Mouse (Mus musculus) heart, embryonic 11.5 days (tissue): Measurements from ENCODE around the gene Nol8. TPM values are rescaled to one million over a fixed set of nuclear protein-coding genes. Genes with fewer than 3 reads are reported as not detected.
A peak's percentile ranks its signal among the peaks of the same experiment; 100 is the strongest.

Experiments used
- ATAC-seq: fragments of 200-750 bp; cut with Nextera tagmentation; replicated peaks from 2 replicates; pipeline ENCODE4 v1.8.0; 2017; ENCODE audit warnings: moderate library complexity; ENCODE audit not compliant: insufficient number of reproducible peaks, low FRiP score, low TSS enrichment
- H3K27ac ChIP-seq: fragments of 300-500 bp; sonication (generic); 2 replicates; pipeline ENCODE4 v1.5.1; 2014; ENCODE audit warnings: mild to moderate bottlenecking, low read depth, low read length
- H3K27me3 ChIP-seq: fragments of 300-500 bp; sonication (generic); 2 replicates; pipeline ENCODE4 v1.6.1; 2014; ENCODE audit warnings: mild to moderate bottlenecking, low read length, mixed read lengths; ENCODE audit not compliant: control insufficient read depth, insufficient read depth
- H3K36me3 ChIP-seq: fragments of 300-500 bp; sonication (generic); 2 replicates; pipeline ENCODE4 v1.6.1; 2014; ENCODE audit warnings: mild to moderate bottlenecking, low read length, moderate library complexity, mixed read lengths; ENCODE audit not compliant: control insufficient read depth, insufficient read depth
- H3K4me1 ChIP-seq: fragments of 300-500 bp; sonication (generic); 2 replicates; pipeline ENCODE4 v1.6.1; 2014; ENCODE audit warnings: low read length; ENCODE audit not compliant: control insufficient read depth, insufficient read depth
- H3K4me2 ChIP-seq: fragments of 300-500 bp; sonication (generic); 2 replicates; pipeline ENCODE4 v1.6.1; 2014; ENCODE audit warnings: mild to moderate bottlenecking, moderate library complexity
- H3K4me3 ChIP-seq: fragments of 300-500 bp; sonication (generic); 2 replicates; pipeline ENCODE4 v1.5.1; 2014; ENCODE audit warnings: low read depth, low read length
- H3K9ac ChIP-seq: fragments of 300-500 bp; sonication (generic); 2 replicates; pipeline ENCODE4 v1.6.1; 2014; ENCODE audit warnings: mild to moderate bottlenecking, low read depth, low read length, moderate library complexity
- H3K9me3 ChIP-seq: fragments of 300-500 bp; sonication (generic); replicated peaks from 2 replicates; pipeline ENCODE4 v1.6.1; 2016; ENCODE audit warnings: low read length; ENCODE audit not compliant: control insufficient read depth
- WGBS: fragments of 180-500 bp; shearing (Covaris S2); extraction: QIAGEN DNeasy Blood & Tissue Kit; methylation state at CpG from one replicate; pipeline ENCODE4 v1.1.7; 2014; ENCODE audit not compliant: insufficient replicate concordance; 5-methylcytosine and 5-hydroxymethylcytosine counted together
- polyA plus RNA-seq: library from polyadenylated mRNA; unstranded; fragments of >200 nt; fragmentation: Nextera tagmentation; extraction: Ambion mirVana; gene quantifications from 2 replicates; pipeline ENCODE4 v1.2.1, GENCODE M21; 2014

The Nol8 gene
- polyA plus RNA-seq, 1 experiment from 2014 or later, result 17.1 TPM

DNA sequence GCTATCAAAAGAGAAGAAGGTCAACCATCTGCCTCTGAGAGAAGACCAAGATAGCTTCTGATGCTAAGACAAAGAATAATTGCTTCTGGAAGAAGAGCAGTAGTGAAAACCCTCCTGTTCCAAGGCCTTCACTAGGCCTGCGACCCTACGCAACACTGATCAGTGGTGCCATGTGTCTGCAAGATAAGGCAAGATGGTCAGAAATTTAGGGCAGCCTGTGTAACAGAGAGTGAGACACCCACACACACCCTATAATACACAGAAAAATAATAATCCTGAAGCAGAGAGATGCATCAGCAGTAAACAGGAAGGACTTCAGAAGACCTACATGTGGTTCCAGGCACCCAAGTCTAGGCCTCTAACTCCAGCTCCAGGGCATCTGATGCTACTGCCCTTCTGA is 12.9 kb upstream of the Nol8 start:
- H3K4me1 ChIP-seq, result no peaks in the 10 kb centered on the region
- H3K4me2 ChIP-seq, result no peak overlapping the region
- H3K36me3 ChIP-seq, result no peaks in the 10 kb centered on the region
- no peak overlapping the region for H3K4me3 ChIP-seq
- H3K9me3 ChIP-seq, result no peaks in the 10 kb centered on the region
- 86% methylated on average over 2 of the region's 2 CpGs for WGBS
- H3K27ac ChIP-seq, result no peak overlapping the region
- ATAC-seq, result no peak
- no peak overlapping the region for H3K9ac ChIP-seq
- H3K27me3 ChIP-seq, result no peaks in the 10 kb centered on the region

GRCm38 (mm10) chr13:49642650-49643049 is 10.2 kb upstream of the Nol8 start:
- Histone ChIP-seq H3K27me3 (no peaks in the 10 kb centered on the region), H3K9ac (no peak overlapping the region), H3K27ac (no peak overlapping the region), H3K4me3 (no peak overlapping the region), H3K4me1 (no peaks in the 10 kb centered on the region), H3K36me3 (no peaks in the 10 kb centered on the region), H3K9me3 (no peaks in the 10 kb centered on the region), H3K4me2 (no peak overlapping the region)
- 80% methylated on average over 6 of the region's 6 CpGs for WGBS
- no peak for ATAC-seq

DNA sequence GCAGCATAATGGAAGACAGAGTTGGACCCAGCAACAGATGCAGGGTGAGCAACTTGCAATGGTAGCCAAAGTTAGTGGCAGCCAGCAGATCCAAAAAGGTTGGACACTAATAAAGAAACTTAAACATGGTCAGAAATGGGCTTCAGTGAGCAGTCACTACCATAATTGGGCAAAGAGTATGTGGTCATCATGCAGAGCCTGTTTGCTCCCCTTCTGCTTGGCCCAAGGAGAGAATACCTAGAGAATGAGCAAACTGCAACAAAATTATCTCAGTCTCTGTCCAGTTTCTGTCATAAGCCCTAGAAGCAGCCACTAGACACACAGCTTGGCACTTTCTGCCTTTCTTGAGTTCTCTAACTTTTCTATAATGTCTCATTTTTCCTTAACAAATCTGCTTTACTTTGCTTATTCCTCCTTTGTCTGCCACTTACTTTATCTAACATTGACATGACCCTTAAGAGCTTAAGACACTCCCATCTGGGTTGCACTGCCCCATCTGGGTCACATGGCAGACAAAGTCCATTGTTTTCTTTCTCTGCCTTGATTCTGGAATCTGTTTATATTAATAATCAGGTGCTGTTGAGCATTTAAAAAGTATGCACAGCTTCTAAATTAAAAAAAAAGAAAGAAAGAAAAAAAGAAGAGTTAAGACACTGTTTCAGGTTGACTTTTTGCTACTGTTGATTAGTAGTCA is 9.1 kb upstream of the Nol8 start:
- no peak overlapping the region for H3K27ac ChIP-seq

GRCm38 (mm10) chr13:49644731-49645529 is 7.9 kb upstream of the Nol8 start:
- Histone ChIP-seq H3K4me2 (no peak overlapping the region), H3K27ac (no peak overlapping the region), H3K4me3 (no peak overlapping the region), H3K9me3 (no peaks in the 10 kb centered on the region), H3K9ac (no peak overlapping the region), H3K27me3 (no peaks in the 10 kb centered on the region), H3K36me3 (no peaks in the 10 kb centered on the region), H3K4me1 (no peaks in the 10 kb centered on the region)
- 81% methylated on average over 2 of the region's 2 CpGs for WGBS
- ATAC-seq, result no peak

More for the DNA sequence above, 9.1 kb upstream of the Nol8 start:
- Histone ChIP-seq H3K4me1 (no peaks in the 10 kb centered on the region), H3K36me3 (no peaks in the 10 kb centered on the region), H3K27me3 (no peaks in the 10 kb centered on the region), H3K9me3 (no peaks in the 10 kb centered on the region), H3K4me3 (no peak overlapping the region), H3K4me2 (no peak overlapping the region), H3K9ac (no peak overlapping the region)
- ATAC-seq, result no peak

DNA sequence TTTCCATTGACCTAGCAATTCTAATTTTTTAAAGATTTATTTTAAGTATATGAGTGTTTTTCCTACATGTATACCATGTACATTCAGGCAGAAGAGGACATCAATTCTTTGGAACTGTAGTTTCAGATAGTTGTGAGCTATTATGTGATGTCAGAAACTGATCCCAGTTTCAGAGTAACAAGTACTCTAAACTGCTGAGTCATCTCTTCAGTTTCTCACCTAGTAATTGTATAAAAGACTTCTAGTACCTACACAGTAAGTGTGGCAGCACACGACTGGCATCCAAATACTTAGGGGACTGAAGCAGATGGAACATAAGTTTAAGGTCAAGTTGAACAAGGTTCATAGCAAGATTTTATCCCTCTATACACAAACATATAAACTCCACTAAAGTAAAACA is 6.9 kb upstream of the Nol8 start:
- 67% methylated on average over 1 of the region's 1 CpGs for WGBS
- H3K36me3 ChIP-seq, result no peaks in the 10 kb centered on the region
- no peak for ATAC-seq
- no peaks in the 10 kb centered on the region for H3K4me1 ChIP-seq
- H3K9ac ChIP-seq, result no peak overlapping the region
- no peaks in the 10 kb centered on the region for H3K27me3 ChIP-seq
- H3K27ac ChIP-seq, result no peak overlapping the region
- H3K9me3 ChIP-seq, result no peaks in the 10 kb centered on the region
- H3K4me2 ChIP-seq, result no peak overlapping the region
- no peak overlapping the region for H3K4me3 ChIP-seq

DNA sequence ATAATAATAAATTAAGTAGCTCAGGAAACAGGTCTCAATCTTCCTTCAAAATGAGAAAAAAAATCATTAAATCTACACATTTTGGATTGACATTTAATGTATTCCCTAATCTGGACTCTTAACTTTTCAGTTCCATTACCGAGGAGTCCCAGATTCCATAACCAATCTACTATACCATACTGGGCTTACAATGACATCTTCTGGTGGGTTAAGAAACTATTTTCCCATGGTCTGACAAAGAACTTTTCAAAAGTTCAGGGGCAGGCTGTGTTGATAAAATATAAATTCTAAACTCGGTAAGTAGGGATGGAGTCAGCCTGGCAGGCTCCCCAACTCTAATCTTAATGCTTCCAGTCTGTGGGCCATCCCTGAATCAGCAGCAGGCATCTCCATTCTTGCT is 1.7 kb upstream of the Nol8 start:
- WGBS, result 42% methylated on average over 2 of the region's 2 CpGs
- no peak overlapping the region for H3K4me3 ChIP-seq

DNA sequence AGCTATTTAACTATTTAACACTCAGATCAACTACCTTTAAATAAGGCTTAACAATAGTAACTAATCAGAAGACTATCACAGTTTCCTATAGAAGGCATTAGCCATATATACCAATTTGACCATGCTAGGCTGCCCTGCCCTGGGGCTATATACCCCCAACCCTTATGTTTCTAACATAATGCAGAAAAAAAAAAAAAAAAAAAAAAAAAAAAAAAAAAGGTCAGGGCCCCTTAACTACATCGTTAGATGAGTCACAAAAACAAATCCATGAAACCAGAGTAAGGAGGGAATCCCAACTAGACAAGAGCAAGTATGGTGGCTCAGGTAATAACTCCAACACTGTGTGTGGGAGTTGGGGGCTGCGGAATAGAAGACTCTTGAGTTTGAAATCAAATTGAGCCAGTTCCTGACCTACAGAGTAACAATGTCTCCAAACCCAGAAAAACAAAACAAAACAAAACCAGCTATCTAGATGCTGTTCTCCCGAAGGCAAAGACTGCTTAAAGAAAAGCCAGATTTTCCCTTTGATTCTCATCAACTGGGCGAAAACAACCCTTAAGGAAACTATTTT is 1.0 kb upstream of the Nol8 start:
- peaks cover under 1% of the 10 kb centered on the region; the same call in 1 of the 2 replicates for H3K36me3 ChIP-seq
- H3K4me3 ChIP-seq, result peak overlapping the region; percentile 87
- no peaks in the 10 kb centered on the region for H3K4me1 ChIP-seq
- H3K4me2 ChIP-seq, result peak overlapping the region; percentile 83
- H3K9me3 ChIP-seq, result no peaks in the 10 kb centered on the region
- ATAC-seq, result no peak
- H3K27me3 ChIP-seq, result no peaks in the 10 kb centered on the region
- no peak overlapping the region for H3K27ac ChIP-seq
- WGBS, result 3% methylated on average over 4 of the region's 4 CpGs
- peak overlapping the region; percentile 77 for H3K9ac ChIP-seq

More for the DNA sequence above, 1.7 kb upstream of the Nol8 start:
- Histone ChIP-seq H3K27ac (no peak overlapping the region), H3K27me3 (no peaks in the 10 kb centered on the region), H3K4me2 (peak overlapping the region; percentile 83), H3K36me3 (no peaks in the 10 kb centered on the region), H3K9me3 (no peaks in the 10 kb centered on the region), H3K4me1 (no peaks in the 10 kb centered on the region), H3K9ac (no peak overlapping the region)
- ATAC-seq, result no peak

GRCm38 (mm10) chr13:49653180-49653541 is 283 bp downstream of the Nol8 start:
- WGBS, result under 1% methylated on average over 16 of the region's 16 CpGs
- H3K27ac ChIP-seq, result peak overlapping the region; percentile 81
- peak overlapping the region; percentile 87 for H3K4me3 ChIP-seq
- no peaks in the 10 kb centered on the region for H3K27me3 ChIP-seq
- H3K9ac ChIP-seq, result peak overlapping the region; percentile 76
- peak overlapping the region; percentile 75 for H3K4me2 ChIP-seq
- H3K4me1 ChIP-seq, result no peaks in the 10 kb centered on the region
- peaks cover 4% of the 10 kb centered on the region; the same call in 1 of the 2 replicates for H3K36me3 ChIP-seq
- ATAC-seq, result peak; percentile 64
- no peaks in the 10 kb centered on the region for H3K9me3 ChIP-seq
